Mouse (Mus musculus): Measurements from ENCODE around the gene Gm2244. TPM values are rescaled to one million over a fixed set of nuclear protein-coding genes. Genes with fewer than 3 reads are reported as not detected.
"Not testable (repeated sequence)": the region's sequence is repeated elsewhere in the genome, so short reads cannot be mapped to it uniquely, and the experiment has no call there.

Gm2244 gene
- not detected in 2 replicates for total RNA-seq (2017)

- not testable (repeated sequence) for ATAC-seq (replicated peaks in 1 of 2; ENCODE audit: insufficient read depth in 1 of 2, low FRiP score in 2 of 2, low TSS enrichment in 1 of 2, low read depth in 1 of 2, poor library complexity in 2 of 2, severe bottlenecking in 2 of 2)
Measured at GRCm38 (mm10) chr14:19549863-19550262, at the start of gene Gm2244. TSS of gene Gm2244 (minus strand) at chr14:19549963.

- peak; percentile 42 to 53; a peak in 1 of 4 replicates for ATAC-seq (replicated peaks in 1 of 2; ENCODE audit: insufficient read depth in 1 of 2, low FRiP score in 2 of 2, low TSS enrichment in 1 of 2, low read depth in 1 of 2, poor library complexity in 2 of 2, severe bottlenecking in 2 of 2)
Measured at GRCm38 (mm10) chr14:19584804-19585667, 35.3 kb upstream of the Gm2244 start, which contains the start of gene Gm2237. TSS of gene Gm2237 (minus strand) at chr14:19585135.

Other genes with a start within 250 kb of the Gm2244 start
- gene Gm21738, start 131.0 kb downstream of the Gm2244 start, total RNA-seq (2017): 6.0 and 8.9 TPM in 2 replicates
- gene Gm2237, start 35.2 kb upstream of the Gm2244 start, total RNA-seq (2017): 2.4 and 7.6 TPM in 2 replicates
- not detected in 2 replicates for gene Gm5458, start 52.6 kb upstream of the Gm2244 start, total RNA-seq (2017)
- gene Nid2, start 201.3 kb upstream of the Gm2244 start, total RNA-seq (2017): 2.4 TPM in 1 of 2 replicates, not detected in the other

All from hematopoietic stem cell, adult 5-6 weeks (primary cell).